Mouse (Mus musculus) kidney, embryonic 14.5 days (tissue): ENCODE data around the gene Irf2. TPM values are rescaled to one million over a fixed set of nuclear protein-coding genes. Genes with fewer than 3 reads are reported as not detected.

Source experiments
- ATAC-seq: fragments of 200-750 bp; cut with Nextera tagmentation; 2 replicates; pipeline ENCODE4 v1.8.0; 2017; ENCODE audit warnings: moderate number of reproducible peaks, mild to moderate bottlenecking, moderate TSS enrichment, moderate library complexity; ENCODE audit not compliant: low FRiP score, low TSS enrichment
- H3K27ac ChIP-seq: fragments of 300-500 bp; sonication (generic); 2 replicates; pipeline ENCODE4 v1.5.1; 2014; ENCODE audit warnings: low read depth, mild to moderate bottlenecking, low read length, moderate library complexity, mixed read lengths
- H3K27me3 ChIP-seq: fragments of 300-500 bp; sonication (generic); 2 replicates; pipeline ENCODE4 v1.6.1; 2014; ENCODE audit warnings: mild to moderate bottlenecking, low read length; ENCODE audit not compliant: control insufficient read depth, insufficient read depth
- H3K36me3 ChIP-seq: fragments of 300-500 bp; sonication (generic); 2 replicates; pipeline ENCODE4 v1.6.1; 2014; ENCODE audit warnings: low read length, mixed read lengths; ENCODE audit not compliant: control insufficient read depth, insufficient read depth
- H3K4me1 ChIP-seq: fragments of 300-500 bp; sonication (generic); 2 replicates; pipeline ENCODE4 v1.6.1; 2014; ENCODE audit warnings: low read length, mixed read lengths; ENCODE audit not compliant: control insufficient read depth, insufficient read depth
- H3K4me2 ChIP-seq: fragments of 300-500 bp; sonication (generic); replicated peaks from 2 replicates; pipeline ENCODE4 v1.6.1; 2014; ENCODE audit warnings: low read depth, mild to moderate bottlenecking, low read length
- H3K4me3 ChIP-seq: fragments of 300-500 bp; sonication (generic); 2 replicates; pipeline ENCODE4 v1.5.1; 2014; ENCODE audit warnings: mild to moderate bottlenecking, low read length
- H3K9ac ChIP-seq: fragments of 300-500 bp; sonication (generic); 2 replicates; pipeline ENCODE4 v1.6.1; 2014; ENCODE audit warnings: low read depth, mild to moderate bottlenecking, low read length, moderate library complexity
- H3K9me3 ChIP-seq: fragments of 300-500 bp; sonication (generic); 2 replicates; pipeline ENCODE4 v1.6.1; 2016; ENCODE audit warnings: low read length; ENCODE audit not compliant: control insufficient read depth
- WGBS: fragments of 180-500 bp; shearing (Covaris S2); extraction: QIAGEN DNeasy Blood & Tissue Kit; methylation state at CpG from one replicate; pipeline ENCODE4 v1.1.7; 2014; 5-methylcytosine and 5-hydroxymethylcytosine counted together
- polyA plus RNA-seq: library from polyadenylated mRNA; unstranded; fragments of >200 nt; fragmentation: Nextera tagmentation; extraction: Ambion mirVana; gene quantifications from 2 replicates; pipeline ENCODE4 v1.2.1, GENCODE M21; 2014

Irf2 gene
- polyA plus RNA-seq, 1 experiment from 2014 or later, result 13.9 TPM

DNA sequence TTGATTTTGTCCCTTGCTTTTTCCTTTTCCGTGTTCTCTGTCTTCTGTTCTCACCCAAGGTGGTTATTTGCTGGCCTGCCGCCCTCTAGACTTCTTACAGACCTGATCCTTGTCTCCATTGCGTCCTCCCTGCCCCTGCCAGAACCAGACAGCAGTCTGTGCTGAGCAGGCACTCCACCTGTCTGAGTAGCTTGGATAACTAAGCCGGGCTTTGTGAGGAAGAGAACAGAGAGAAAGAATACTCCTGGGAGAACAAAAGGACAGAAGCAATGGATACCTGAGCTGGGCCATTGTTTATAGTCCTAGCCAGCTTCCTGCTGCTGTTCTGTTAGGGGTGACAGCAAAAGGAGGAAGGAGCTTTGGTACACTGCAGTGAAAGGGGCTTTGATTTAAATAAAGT lies 94.2 kb downstream of the Irf2 start:
- Histone ChIP-seq H3K27me3 (no peaks in the 10 kb centered on the region), H3K27ac (no peak overlapping the region), H3K4me3 (no peak overlapping the region), H3K4me1 (0 out of 2 replicates have a peak, but pooled peaks cover 5% of the 10 kb centered on the region), H3K9me3 (no peaks in the 10 kb centered on the region), H3K9ac (no peak overlapping the region), H3K36me3 (no peaks in the 10 kb centered on the region), H3K4me2 (no peak overlapping the region)
- ATAC-seq, result no peak
- WGBS, result 65% methylated on average over 4 of the region's 4 CpGs

DNA sequence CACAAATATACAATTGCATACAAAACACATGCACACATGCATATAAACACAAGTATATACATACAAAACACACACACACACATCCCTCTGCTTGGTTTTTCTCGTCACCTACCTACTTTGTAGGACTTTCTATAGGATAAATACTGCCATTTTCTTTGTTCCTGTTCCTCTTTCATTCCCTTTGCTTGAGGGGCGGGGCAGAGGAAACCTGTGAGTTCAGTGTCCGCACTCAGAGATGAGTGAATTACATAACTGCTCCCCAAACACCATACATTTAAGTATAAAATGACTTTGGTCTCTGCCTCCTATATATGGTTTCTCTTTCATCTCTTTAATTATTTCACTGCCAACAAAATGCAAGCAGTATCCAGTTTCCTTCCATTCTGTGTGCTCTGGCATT lies 94.9 kb downstream of the Irf2 start:
- Histone ChIP-seq H3K27me3 (no peaks in the 10 kb centered on the region), H3K4me3 (no peak overlapping the region), H3K9me3 (no peaks in the 10 kb centered on the region), H3K27ac (no peak overlapping the region), H3K36me3 (no peaks in the 10 kb centered on the region), H3K4me1 (0 out of 2 replicates have a peak, but pooled peaks cover under 1% of the 10 kb centered on the region), H3K9ac (no peak overlapping the region), H3K4me2 (no peak overlapping the region)
- WGBS, result 91% methylated on average over 3 of the region's 3 CpGs
- no peak for ATAC-seq

GRCm38 (mm10) chr8:46836011-46836652 lies 96.6 kb downstream of the Irf2 start:
- no peak for ATAC-seq
- no peak overlapping the region for H3K27ac ChIP-seq
- no peaks in the 10 kb centered on the region for H3K27me3 ChIP-seq
- no peak overlapping the region for H3K9ac ChIP-seq
- H3K4me3 ChIP-seq, result no peak overlapping the region
- no peak overlapping the region for H3K4me2 ChIP-seq
- 0 out of 2 replicates have a peak, but pooled peaks cover 2% of the 10 kb centered on the region for H3K36me3 ChIP-seq
- 89% methylated on average over 8 of the region's 8 CpGs for WGBS
- no peaks in the 10 kb centered on the region for H3K4me1 ChIP-seq
- H3K9me3 ChIP-seq, result no peaks in the 10 kb centered on the region

DNA sequence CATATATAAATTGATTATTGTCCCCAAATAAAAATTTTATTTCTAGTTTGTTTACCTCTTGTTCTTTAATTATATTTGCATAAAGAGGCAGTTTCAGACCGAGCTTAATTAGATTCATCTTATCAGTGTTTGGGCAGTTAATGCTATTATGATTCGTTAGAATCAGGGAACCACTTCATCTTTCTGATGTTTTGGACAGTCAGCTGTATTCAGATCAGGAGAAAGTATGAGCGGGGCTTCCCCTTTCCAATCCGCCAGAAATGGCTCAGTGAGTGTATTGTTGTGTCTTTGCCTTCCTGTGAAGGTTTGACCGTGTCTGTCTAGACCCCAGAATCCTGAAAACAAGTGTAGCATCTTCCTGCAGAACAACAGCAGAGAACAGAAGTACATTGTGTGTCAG lies 97.4 kb downstream of the Irf2 start:
- Histone ChIP-seq H3K36me3 (0 out of 2 replicates have a peak, but pooled peaks cover 2% of the 10 kb centered on the region), H3K4me1 (no peaks in the 10 kb centered on the region), H3K4me2 (no peak overlapping the region), H3K27ac (no peak overlapping the region), H3K27me3 (no peaks in the 10 kb centered on the region), H3K9me3 (no peaks in the 10 kb centered on the region), H3K9ac (no peak overlapping the region), H3K4me3 (no peak overlapping the region)
- WGBS, result 81% methylated on average over 5 of the region's 5 CpGs
- no peak for ATAC-seq

- WGBS, result 89% methylated on average over 5 of the region's 5 CpGs
- H3K27ac ChIP-seq, result no peak overlapping the region
- H3K27me3 ChIP-seq, result no peaks in the 10 kb centered on the region
- 0 out of 2 replicates have a peak, but pooled peaks cover 2% of the 10 kb centered on the region for H3K36me3 ChIP-seq
- H3K9me3 ChIP-seq, result no peaks in the 10 kb centered on the region
- H3K4me1 ChIP-seq, result no peaks in the 10 kb centered on the region
- H3K9ac ChIP-seq, result no peak overlapping the region
- H3K4me2 ChIP-seq, result no peak overlapping the region
- H3K4me3 ChIP-seq, result no peak overlapping the region
- ATAC-seq, result no peak
Measured at GRCm38 (mm10) chr8:46838052-46838451, 98.5 kb downstream of the Irf2 start.

DNA sequence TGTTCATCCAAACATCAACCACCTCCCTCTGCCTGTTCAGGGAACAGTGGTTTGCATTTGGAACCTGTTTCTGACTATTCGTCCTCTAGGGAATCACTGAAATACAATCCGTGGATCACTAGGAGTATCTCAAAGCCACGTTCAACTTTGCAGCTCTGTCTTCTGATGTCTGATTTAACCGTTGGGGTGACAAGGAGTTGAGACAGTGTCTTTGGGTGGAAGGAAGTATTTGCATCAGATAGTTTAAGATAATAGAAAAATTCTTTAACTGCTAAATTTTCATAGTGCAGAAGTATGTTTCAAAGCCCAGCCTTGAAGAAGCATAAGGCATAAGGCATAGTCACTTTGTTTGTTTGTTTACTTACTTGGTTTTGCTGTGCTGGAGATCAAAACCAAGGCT lies 100.9 kb downstream of the Irf2 start:
- H3K4me1 ChIP-seq, result no peaks in the 10 kb centered on the region
- no peaks in the 10 kb centered on the region for H3K27me3 ChIP-seq
- ATAC-seq, result no peak
- no peak overlapping the region for H3K4me3 ChIP-seq
- H3K9me3 ChIP-seq, result no peaks in the 10 kb centered on the region
- 0 out of 2 replicates have a peak, but pooled peaks cover 2% of the 10 kb centered on the region for H3K36me3 ChIP-seq
- H3K9ac ChIP-seq, result no peak overlapping the region
- no peak overlapping the region for H3K4me2 ChIP-seq
- no peak overlapping the region for H3K27ac ChIP-seq
- 86% methylated on average over 4 of the region's 4 CpGs for WGBS

GRCm38 (mm10) chr8:46840791-46841190 lies 101.3 kb downstream of the Irf2 start:
- H3K9me3 ChIP-seq, result no peaks in the 10 kb centered on the region
- H3K4me1 ChIP-seq, result no peaks in the 10 kb centered on the region
- peaks cover 4% of the 10 kb centered on the region; the same call in 1 of the 2 replicates for H3K36me3 ChIP-seq
- H3K27me3 ChIP-seq, result no peaks in the 10 kb centered on the region
- H3K27ac ChIP-seq, result no peak overlapping the region
- H3K4me3 ChIP-seq, result no peak overlapping the region
- WGBS, result 95% methylated on average over 10 of the region's 10 CpGs
- no peak for ATAC-seq
- H3K4me2 ChIP-seq, result no peak overlapping the region
- H3K9ac ChIP-seq, result no peak overlapping the region

DNA sequence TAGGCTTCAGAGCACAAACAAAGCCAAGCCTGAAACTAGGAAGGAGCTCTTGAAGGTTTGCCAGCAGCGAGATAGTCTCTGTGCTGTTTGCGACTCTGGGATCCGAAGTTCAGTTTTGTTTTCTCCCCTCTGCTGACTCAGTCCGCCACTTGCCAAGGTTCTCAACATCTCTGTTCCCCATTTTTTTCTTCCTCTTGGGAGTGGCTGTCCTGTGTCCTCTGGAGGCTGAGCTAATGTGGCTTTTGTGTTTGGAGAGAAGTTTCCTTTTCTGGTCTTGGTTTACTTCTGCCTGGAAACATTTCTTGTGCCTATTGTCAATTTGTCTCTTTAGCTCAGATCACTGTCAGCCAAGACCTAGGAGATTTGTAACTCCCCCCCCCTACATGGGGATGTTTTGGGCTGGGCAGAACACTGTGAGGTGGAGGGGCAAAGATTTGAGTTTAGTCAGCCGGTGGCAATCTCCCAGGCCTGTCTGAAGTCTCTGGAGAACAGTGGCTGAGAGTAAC lies 103.2 kb downstream of the Irf2 start:
- no peak overlapping the region for H3K27ac ChIP-seq

GRCm38 (mm10) chr8:46843855-46844254 lies 104.3 kb downstream of the Irf2 start:
- H3K27me3 ChIP-seq, result no peaks in the 10 kb centered on the region
- H3K4me3 ChIP-seq, result no peak overlapping the region
- 88% methylated on average over 4 of the region's 4 CpGs for WGBS
- H3K4me2 ChIP-seq, result no peak overlapping the region
- ATAC-seq, result no peak
- no peak overlapping the region for H3K9ac ChIP-seq
- H3K9me3 ChIP-seq, result no peaks in the 10 kb centered on the region
- peaks cover 3% of the 10 kb centered on the region; the same call in 1 of the 2 replicates for H3K4me1 ChIP-seq
- H3K36me3 ChIP-seq, result peaks cover 7% of the 10 kb centered on the region; the same call in 1 of the 2 replicates
- H3K27ac ChIP-seq, result no peak overlapping the region; the same call in 1 of the 2 replicates

More for the DNA sequence above, 103.2 kb downstream of the Irf2 start:
- H3K27me3 ChIP-seq, result no peaks in the 10 kb centered on the region
- WGBS, result 70% methylated on average over 5 of the region's 5 CpGs
- H3K9me3 ChIP-seq, result no peaks in the 10 kb centered on the region
- no peak overlapping the region for H3K4me2 ChIP-seq
- ATAC-seq, result no peak
- H3K4me1 ChIP-seq, result no peaks in the 10 kb centered on the region
- H3K36me3 ChIP-seq, result peaks cover 7% of the 10 kb centered on the region; the same call in 1 of the 2 replicates
- no peak overlapping the region for H3K9ac ChIP-seq
- H3K4me3 ChIP-seq, result no peak overlapping the region
